Mouse (Mus musculus): ENCODE measurements around the gene Dagla. TPM values are rescaled to one million over a fixed set of nuclear protein-coding genes. Genes with fewer than 3 reads are reported as not detected.
A peak's percentile ranks its signal among the peaks of the same experiment; 100 is the strongest.

Dagla gene
- polyA plus RNA-seq, 1 experiment from 2014 or later: 3.0 TPM

DNA sequence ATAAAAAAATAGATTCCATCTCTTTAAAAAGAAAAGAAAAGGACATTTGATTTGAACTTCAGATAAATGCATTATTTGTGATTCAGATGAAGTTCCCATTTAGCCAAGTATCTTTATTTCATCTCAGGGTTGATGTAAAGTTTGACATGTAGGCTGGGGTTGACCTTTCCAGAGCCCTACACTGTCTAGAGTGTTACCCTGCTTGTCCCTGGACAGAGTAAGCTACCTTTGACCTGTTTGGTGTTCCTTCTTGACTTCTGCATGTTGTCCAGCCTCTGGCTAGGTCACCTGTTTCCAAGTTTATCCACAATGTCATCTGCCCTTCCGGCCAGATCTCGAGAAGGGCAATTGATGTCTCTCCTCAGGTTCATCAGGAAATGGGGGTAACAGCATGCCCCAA lies 12.7 kb upstream of the Dagla start:
- Histone ChIP-seq H3K27me3 (ENCODE audit: control insufficient read depth, insufficient read depth, low read length) (no peaks in the 10 kb centered on the region), H3K4me2 (replicated peaks; ENCODE audit: low read depth, low read length) (no peak overlapping the region), H3K9me3 (ENCODE audit: control insufficient read depth, low read length) (no peaks in the 10 kb centered on the region), H3K9ac (ENCODE audit: low read depth, low read length) (no peak overlapping the region), H3K27ac (ENCODE audit: low read depth, low read length) (0 out of 2 replicates have a peak overlapping the region, but pooled peaks have one; percentile 20), H3K4me1 (ENCODE audit: control insufficient read depth, insufficient read depth, low read length) (peaks cover 9% of the 10 kb centered on the region), H3K4me3 (ENCODE audit: low read length) (no peak overlapping the region), H3K36me3 (ENCODE audit: control insufficient read depth, insufficient read depth, low read length) (no peaks in the 10 kb centered on the region)
- WGBS: 38% methylated on average over 2 of the region's 2 CpGs
- peak; percentile 62; the same call in 1 of the 2 replicates for ATAC-seq (ENCODE audit: low FRiP score, low TSS enrichment)

DNA sequence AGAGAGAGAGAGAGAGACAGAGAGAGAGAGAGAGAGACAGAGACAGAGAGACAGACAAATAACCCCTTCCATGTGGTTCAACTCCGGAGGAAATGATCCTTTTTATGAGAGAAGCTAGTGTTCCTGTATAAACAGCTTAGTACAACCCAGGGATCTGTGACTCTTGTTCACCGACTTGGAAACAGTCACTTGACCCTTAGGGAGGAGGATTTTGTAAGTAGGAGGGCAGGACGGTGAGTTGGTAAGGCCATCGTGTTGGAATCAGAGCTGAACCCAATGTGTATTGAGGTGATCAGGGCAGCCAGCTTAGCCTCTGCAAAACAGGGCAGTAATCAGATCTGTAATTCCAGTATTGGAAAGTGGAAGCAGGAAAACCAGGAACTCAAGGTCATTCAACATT lies 12.3 kb upstream of the Dagla start:
- Histone ChIP-seq H3K9me3 (ENCODE audit: control insufficient read depth, low read length) (no peaks in the 10 kb centered on the region), H3K9ac (ENCODE audit: low read depth, low read length) (no peak overlapping the region), H3K4me2 (replicated peaks; ENCODE audit: low read depth, low read length) (no peak overlapping the region), H3K27ac (ENCODE audit: low read depth, low read length) (no peak overlapping the region), H3K27me3 (ENCODE audit: control insufficient read depth, insufficient read depth, low read length) (no peaks in the 10 kb centered on the region), H3K36me3 (ENCODE audit: control insufficient read depth, insufficient read depth, low read length) (no peaks in the 10 kb centered on the region), H3K4me1 (ENCODE audit: control insufficient read depth, insufficient read depth, low read length) (peaks cover 9% of the 10 kb centered on the region), H3K4me3 (ENCODE audit: low read length) (no peak overlapping the region)
- peak; percentile 89 for ATAC-seq (ENCODE audit: low FRiP score, low TSS enrichment)
- WGBS: 19% methylated on average over 4 of the region's 4 CpGs

DNA sequence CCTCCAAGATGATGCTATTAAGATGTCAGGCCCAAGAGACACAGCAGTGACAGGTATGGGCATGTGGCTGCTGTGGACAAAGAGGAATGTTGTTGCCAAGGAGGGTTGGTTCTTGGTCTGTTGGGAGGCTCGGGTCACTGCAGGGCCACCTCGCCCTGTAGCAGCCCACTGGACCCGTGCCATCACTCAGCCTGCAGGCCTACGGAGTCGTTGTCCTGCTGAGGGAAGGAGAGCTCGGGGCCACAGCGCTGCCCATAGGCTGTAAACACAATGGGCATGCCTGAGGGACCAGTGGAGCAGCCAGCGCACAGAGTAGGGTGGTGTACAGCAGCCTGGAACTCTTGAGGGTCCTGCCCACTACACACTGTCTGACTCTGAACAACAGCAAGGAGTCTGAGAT lies 7.4 kb upstream of the Dagla start:
- H3K36me3 ChIP-seq (ENCODE audit: control insufficient read depth, insufficient read depth, low read length): no peaks in the 10 kb centered on the region
- no peaks in the 10 kb centered on the region for H3K27me3 ChIP-seq (ENCODE audit: control insufficient read depth, insufficient read depth, low read length)
- ATAC-seq (ENCODE audit: low FRiP score, low TSS enrichment): no peak
- H3K4me3 ChIP-seq (ENCODE audit: low read length): no peak overlapping the region
- WGBS: 73% methylated on average over 8 of the region's 8 CpGs
- no peak overlapping the region for H3K4me2 ChIP-seq (replicated peaks; ENCODE audit: low read depth, low read length)
- H3K9me3 ChIP-seq (ENCODE audit: control insufficient read depth, low read length): no peaks in the 10 kb centered on the region
- H3K27ac ChIP-seq (ENCODE audit: low read depth, low read length): no peak overlapping the region
- H3K9ac ChIP-seq (ENCODE audit: low read depth, low read length): no peak overlapping the region
- H3K4me1 ChIP-seq (ENCODE audit: control insufficient read depth, insufficient read depth, low read length): 0 out of 2 replicates have a peak, but pooled peaks cover 3% of the 10 kb centered on the region

DNA sequence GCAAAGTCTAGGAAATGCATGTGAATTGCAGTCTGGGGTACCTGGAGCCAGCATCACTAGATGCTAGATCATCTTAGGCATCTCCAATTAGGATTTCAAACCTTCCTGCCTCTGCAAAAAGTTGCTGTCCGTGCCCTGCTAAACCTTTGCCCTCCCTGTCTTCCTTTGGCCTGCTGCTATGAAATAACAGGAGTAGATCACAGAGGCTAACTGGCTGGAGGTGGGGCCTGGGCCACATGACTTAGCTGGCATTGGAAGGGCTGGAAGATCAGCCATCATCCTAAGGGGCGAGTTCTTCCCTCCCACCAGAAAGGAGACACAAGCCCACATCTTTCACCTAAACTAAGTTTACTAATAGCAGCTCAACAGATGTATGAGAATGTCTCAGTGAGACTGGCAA lies 4.3 kb upstream of the Dagla start:
- H3K4me1 ChIP-seq (ENCODE audit: control insufficient read depth, insufficient read depth, low read length): peaks cover 6% of the 10 kb centered on the region; the same call in 1 of the 2 replicates
- H3K4me2 ChIP-seq (replicated peaks; ENCODE audit: low read depth, low read length): no peak overlapping the region
- no peak for ATAC-seq (ENCODE audit: low FRiP score, low TSS enrichment)
- H3K27me3 ChIP-seq (ENCODE audit: control insufficient read depth, insufficient read depth, low read length): no peaks in the 10 kb centered on the region
- H3K9me3 ChIP-seq (ENCODE audit: control insufficient read depth, low read length): no peaks in the 10 kb centered on the region
- WGBS: 49% methylated on average over 2 of the region's 2 CpGs
- H3K36me3 ChIP-seq (ENCODE audit: control insufficient read depth, insufficient read depth, low read length): no peaks in the 10 kb centered on the region
- H3K9ac ChIP-seq (ENCODE audit: low read depth, low read length): no peak overlapping the region
- H3K4me3 ChIP-seq (ENCODE audit: low read length): no peak overlapping the region
- no peak overlapping the region for H3K27ac ChIP-seq (ENCODE audit: low read depth, low read length)

DNA sequence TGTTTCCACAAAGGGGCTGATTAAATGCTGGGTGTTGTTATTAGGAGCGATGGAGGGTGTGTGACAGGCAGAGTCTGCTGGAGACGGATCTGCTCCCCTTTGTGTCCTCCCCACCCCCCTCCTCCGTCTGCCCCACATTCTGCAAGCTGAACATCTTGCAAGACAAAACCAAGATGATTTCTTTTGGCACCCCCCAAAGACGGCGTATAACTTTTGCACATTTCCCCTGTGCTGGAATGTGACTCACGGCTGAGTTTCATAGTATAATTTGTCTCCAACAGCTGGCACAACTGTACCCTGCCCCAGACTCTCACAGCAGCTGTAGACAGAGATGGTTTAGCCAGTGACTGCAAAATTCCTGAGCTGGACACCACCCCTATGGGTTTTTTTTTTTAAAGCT lies 3.3 kb upstream of the Dagla start:
- Histone ChIP-seq H3K27ac (ENCODE audit: low read depth, low read length) (no peak overlapping the region), H3K9me3 (ENCODE audit: control insufficient read depth, low read length) (no peaks in the 10 kb centered on the region), H3K4me2 (replicated peaks; ENCODE audit: low read depth, low read length) (no peak overlapping the region), H3K9ac (ENCODE audit: low read depth, low read length) (no peak overlapping the region), H3K4me3 (ENCODE audit: low read length) (no peak overlapping the region), H3K27me3 (ENCODE audit: control insufficient read depth, insufficient read depth, low read length) (no peaks in the 10 kb centered on the region), H3K36me3 (ENCODE audit: control insufficient read depth, insufficient read depth, low read length) (no peaks in the 10 kb centered on the region), H3K4me1 (ENCODE audit: control insufficient read depth, insufficient read depth, low read length) (peaks cover 6% of the 10 kb centered on the region; the same call in 1 of the 2 replicates)
- ATAC-seq (ENCODE audit: low FRiP score, low TSS enrichment): no peak
- 49% methylated on average over 6 of the region's 6 CpGs for WGBS

DNA sequence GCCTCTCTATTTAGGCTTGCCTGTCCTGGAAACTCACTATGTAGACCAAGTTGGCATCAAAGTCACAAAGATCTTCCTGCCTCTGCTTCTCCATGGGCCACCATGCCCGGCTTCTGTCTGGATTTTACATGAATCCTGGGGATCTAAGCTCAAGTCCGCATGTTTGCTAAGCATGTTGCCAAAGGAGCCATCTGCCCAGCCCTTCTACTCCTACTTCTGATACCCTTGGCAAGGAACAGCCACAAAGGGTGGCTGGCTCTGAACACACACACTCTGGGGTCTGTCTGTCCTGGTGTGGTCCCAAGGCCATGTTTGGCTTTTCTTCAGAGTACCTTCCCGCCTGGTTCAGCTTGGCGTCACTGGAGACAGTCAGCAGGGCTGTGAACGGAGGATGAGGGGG lies 2.7 kb upstream of the Dagla start:
- no peak for ATAC-seq (ENCODE audit: low FRiP score, low TSS enrichment)
- no peak overlapping the region for H3K27ac ChIP-seq (ENCODE audit: low read depth, low read length)
- H3K36me3 ChIP-seq (ENCODE audit: control insufficient read depth, insufficient read depth, low read length): no peaks in the 10 kb centered on the region
- no peaks in the 10 kb centered on the region for H3K27me3 ChIP-seq (ENCODE audit: control insufficient read depth, insufficient read depth, low read length)
- WGBS: 90% methylated on average over 5 of the region's 5 CpGs
- H3K4me3 ChIP-seq (ENCODE audit: low read length): no peak overlapping the region
- H3K4me2 ChIP-seq (replicated peaks; ENCODE audit: low read depth, low read length): no peak overlapping the region
- no peak overlapping the region for H3K9ac ChIP-seq (ENCODE audit: low read depth, low read length)
- H3K9me3 ChIP-seq (ENCODE audit: control insufficient read depth, low read length): no peaks in the 10 kb centered on the region
- H3K4me1 ChIP-seq (ENCODE audit: control insufficient read depth, insufficient read depth, low read length): peaks cover 6% of the 10 kb centered on the region; the same call in 1 of the 2 replicates

DNA sequence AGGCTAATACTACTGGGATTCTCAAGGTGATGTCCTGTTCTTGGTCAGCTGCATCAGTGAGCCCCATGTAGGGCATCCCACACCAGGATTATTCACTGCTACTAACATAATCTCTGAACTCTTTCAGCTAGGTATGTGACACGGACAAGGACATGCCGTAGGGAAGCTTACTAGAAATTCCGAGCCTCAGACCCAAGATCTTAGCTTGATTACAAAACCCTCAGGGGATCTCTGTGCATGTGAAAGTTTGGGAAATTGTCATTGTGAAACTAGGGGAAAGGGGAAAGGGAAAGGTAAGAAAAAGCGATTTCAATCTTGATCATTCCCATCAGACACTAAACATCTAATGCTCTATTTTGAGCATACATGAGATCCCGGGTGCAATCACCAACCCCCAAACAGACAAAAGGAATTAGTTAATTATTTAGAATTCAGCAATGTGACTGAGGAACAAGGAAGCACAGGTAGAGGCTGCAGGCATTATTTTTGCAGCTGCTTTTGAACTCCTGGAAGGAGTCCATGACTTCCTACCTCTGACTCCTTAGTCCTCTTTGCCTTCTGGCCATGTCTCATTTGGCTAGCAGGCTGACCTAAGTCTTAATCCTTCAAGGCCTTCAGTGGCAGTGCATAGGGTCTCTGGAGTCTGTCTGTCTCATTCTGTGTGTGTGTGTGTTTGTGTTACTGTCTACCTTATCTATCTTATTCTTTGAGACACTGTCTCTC lies 2.0 kb upstream of the Dagla start:
- Histone ChIP-seq H3K4me2 (replicated peaks; ENCODE audit: low read depth, low read length) (no peak overlapping the region), H3K4me3 (ENCODE audit: low read length) (no peak overlapping the region), H3K27me3 (ENCODE audit: control insufficient read depth, insufficient read depth, low read length) (no peaks in the 10 kb centered on the region), H3K27ac (ENCODE audit: low read depth, low read length) (no peak overlapping the region), H3K9me3 (ENCODE audit: control insufficient read depth, low read length) (no peaks in the 10 kb centered on the region), H3K9ac (ENCODE audit: low read depth, low read length) (no peak overlapping the region), H3K36me3 (ENCODE audit: control insufficient read depth, insufficient read depth, low read length) (no peaks in the 10 kb centered on the region), H3K4me1 (ENCODE audit: control insufficient read depth, insufficient read depth, low read length) (peaks cover 10% of the 10 kb centered on the region; the same call in 1 of the 2 replicates)
- 87% methylated on average over 5 of the region's 5 CpGs for WGBS
- ATAC-seq (ENCODE audit: low FRiP score, low TSS enrichment): no peak

DNA sequence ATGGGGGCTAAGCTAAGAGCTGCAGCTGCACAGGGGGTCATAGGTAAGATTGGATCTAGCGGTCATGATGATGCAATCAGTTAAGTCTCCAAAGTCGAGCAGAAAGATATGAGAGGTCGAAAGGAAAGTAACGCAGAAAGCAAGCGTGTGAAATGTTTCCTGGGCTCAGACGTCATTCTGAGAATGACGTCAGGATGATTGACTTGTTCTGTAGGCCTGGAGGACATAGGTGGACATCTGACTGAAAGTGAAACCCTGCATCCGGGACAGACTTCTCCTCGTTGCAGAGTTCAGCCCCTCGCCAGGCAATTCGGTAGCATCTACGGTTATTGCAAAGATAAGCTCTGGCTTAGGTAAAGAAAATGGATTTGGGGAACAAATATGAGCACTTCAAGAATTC lies 963 bp upstream of the Dagla start:
- no peak overlapping the region for H3K4me2 ChIP-seq (replicated peaks; ENCODE audit: low read depth, low read length)
- 72% methylated on average over 12 of the region's 12 CpGs for WGBS
- no peak overlapping the region for H3K9ac ChIP-seq (ENCODE audit: low read depth, low read length)
- no peak overlapping the region for H3K27ac ChIP-seq (ENCODE audit: low read depth, low read length)
- no peaks in the 10 kb centered on the region for H3K9me3 ChIP-seq (ENCODE audit: control insufficient read depth, low read length)
- no peaks in the 10 kb centered on the region for H3K27me3 ChIP-seq (ENCODE audit: control insufficient read depth, insufficient read depth, low read length)
- ATAC-seq (ENCODE audit: low FRiP score, low TSS enrichment): no peak
- H3K36me3 ChIP-seq (ENCODE audit: control insufficient read depth, insufficient read depth, low read length): no peaks in the 10 kb centered on the region
- peaks cover 13% of the 10 kb centered on the region; the same call in 1 of the 2 replicates for H3K4me1 ChIP-seq (ENCODE audit: control insufficient read depth, insufficient read depth, low read length)
- no peak overlapping the region for H3K4me3 ChIP-seq (ENCODE audit: low read length)

DNA sequence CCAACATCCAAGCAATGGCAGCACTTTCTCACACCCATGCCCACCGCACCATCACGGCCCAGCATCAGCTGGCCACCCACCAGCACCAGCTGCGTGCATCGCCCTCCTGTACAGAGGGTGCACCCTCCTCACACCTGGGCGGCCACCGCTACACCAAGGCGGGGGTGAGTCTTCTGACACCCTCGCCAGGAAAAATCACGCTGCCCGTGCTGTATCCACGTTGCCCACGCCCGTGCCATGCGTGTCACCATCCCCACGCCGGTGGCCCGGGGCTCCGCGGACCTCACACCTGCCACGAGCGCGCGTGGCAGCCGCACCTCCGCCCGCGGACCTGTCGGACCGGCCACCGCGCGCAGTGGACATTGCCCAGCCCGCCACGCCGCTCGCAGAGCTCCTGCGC lies 282 bp downstream of the Dagla start:
- Histone ChIP-seq H3K4me1 (ENCODE audit: control insufficient read depth, insufficient read depth, low read length) (peaks cover 13% of the 10 kb centered on the region; the same call in 1 of the 2 replicates), H3K27ac (ENCODE audit: low read depth, low read length) (no peak overlapping the region), H3K36me3 (ENCODE audit: control insufficient read depth, insufficient read depth, low read length) (no peaks in the 10 kb centered on the region), H3K4me3 (ENCODE audit: low read length) (peak overlapping the region; percentile 73), H3K9ac (ENCODE audit: low read depth, low read length) (peak overlapping the region; percentile 71), H3K4me2 (replicated peaks; ENCODE audit: low read depth, low read length) (peak overlapping the region; percentile 99), H3K9me3 (ENCODE audit: control insufficient read depth, low read length) (no peaks in the 10 kb centered on the region), H3K27me3 (ENCODE audit: control insufficient read depth, insufficient read depth, low read length) (no peaks in the 10 kb centered on the region)
- WGBS: 6% methylated on average over 32 of the region's 37 CpGs
- peak; percentile 41 for ATAC-seq (ENCODE audit: low FRiP score, low TSS enrichment)

Data from kidney, embryonic 14.5 days (tissue).